Mouse (Mus musculus) heart, embryonic 16.5 days (tissue): ENCODE data around the gene Pdia6. TPM values are rescaled to one million over a fixed set of nuclear protein-coding genes. Genes with fewer than 3 reads are reported as not detected.
A peak's percentile ranks its signal among the peaks of the same experiment; 100 is the strongest.

ENCODE experiments used
- ATAC-seq: fragments of 200-750 bp; cut with Nextera tagmentation; replicated peaks from 2 replicates; pipeline ENCODE4 v1.8.0; 2017; ENCODE audit warnings: moderate number of reproducible peaks; ENCODE audit not compliant: insufficient read depth, low FRiP score; ENCODE audit errors: extremely low read depth
- H3K27ac ChIP-seq: fragments of 300-500 bp; sonication (generic); 2 replicates; pipeline ENCODE4 v1.5.1; 2014; ENCODE audit warnings: mild to moderate bottlenecking, low read length, control low read depth, moderate library complexity
- H3K27me3 ChIP-seq: fragments of 300-500 bp; sonication (generic); 2 replicates; pipeline ENCODE4 v1.6.1; 2014; ENCODE audit warnings: low read length, mixed read lengths; ENCODE audit not compliant: control insufficient read depth, insufficient read depth
- H3K36me3 ChIP-seq: fragments of 300-500 bp; sonication (generic); 2 replicates; pipeline ENCODE4 v1.6.1; 2014; ENCODE audit not compliant: control insufficient read depth, insufficient read depth
- H3K4me1 ChIP-seq: fragments of 300-500 bp; sonication (generic); 2 replicates; pipeline ENCODE4 v1.6.1; 2014; ENCODE audit warnings: low read length, mixed read lengths; ENCODE audit not compliant: control insufficient read depth, insufficient read depth
- H3K4me2 ChIP-seq: fragments of 300-500 bp; sonication (generic); 2 replicates; pipeline ENCODE4 v1.6.1; 2014; ENCODE audit warnings: low read depth, mild to moderate bottlenecking, control low read depth, low read length
- H3K4me3 ChIP-seq: fragments of 300-500 bp; sonication (generic); 2 replicates; pipeline ENCODE4 v1.5.1; 2014; ENCODE audit warnings: mild to moderate bottlenecking, control low read depth, low read length
- H3K9ac ChIP-seq: fragments of 300-500 bp; sonication (generic); 2 replicates; pipeline ENCODE4 v1.6.1; 2014; ENCODE audit warnings: low read length, control low read depth
- H3K9me3 ChIP-seq: fragments of 300-500 bp; sonication (generic); replicated peaks from 2 replicates; pipeline ENCODE4 v1.6.1; 2016; ENCODE audit warnings: low read length; ENCODE audit not compliant: control insufficient read depth
- WGBS: fragments of 180-500 bp; shearing (Covaris S2); extraction: QIAGEN DNeasy Blood & Tissue Kit; methylation state at CpG from one replicate; pipeline ENCODE4 v1.1.7; 2014; 5-methylcytosine and 5-hydroxymethylcytosine counted together
- polyA plus RNA-seq: library from polyadenylated mRNA; unstranded; fragments of >200 nt; fragmentation: Nextera tagmentation; extraction: Ambion mirVana; gene quantifications from 2 replicates; pipeline ENCODE4 v1.2.1, GENCODE M21; 2015

Gene Pdia6
- polyA plus RNA-seq, 1 experiment from 2014 or later, result 350 TPM

DNA sequence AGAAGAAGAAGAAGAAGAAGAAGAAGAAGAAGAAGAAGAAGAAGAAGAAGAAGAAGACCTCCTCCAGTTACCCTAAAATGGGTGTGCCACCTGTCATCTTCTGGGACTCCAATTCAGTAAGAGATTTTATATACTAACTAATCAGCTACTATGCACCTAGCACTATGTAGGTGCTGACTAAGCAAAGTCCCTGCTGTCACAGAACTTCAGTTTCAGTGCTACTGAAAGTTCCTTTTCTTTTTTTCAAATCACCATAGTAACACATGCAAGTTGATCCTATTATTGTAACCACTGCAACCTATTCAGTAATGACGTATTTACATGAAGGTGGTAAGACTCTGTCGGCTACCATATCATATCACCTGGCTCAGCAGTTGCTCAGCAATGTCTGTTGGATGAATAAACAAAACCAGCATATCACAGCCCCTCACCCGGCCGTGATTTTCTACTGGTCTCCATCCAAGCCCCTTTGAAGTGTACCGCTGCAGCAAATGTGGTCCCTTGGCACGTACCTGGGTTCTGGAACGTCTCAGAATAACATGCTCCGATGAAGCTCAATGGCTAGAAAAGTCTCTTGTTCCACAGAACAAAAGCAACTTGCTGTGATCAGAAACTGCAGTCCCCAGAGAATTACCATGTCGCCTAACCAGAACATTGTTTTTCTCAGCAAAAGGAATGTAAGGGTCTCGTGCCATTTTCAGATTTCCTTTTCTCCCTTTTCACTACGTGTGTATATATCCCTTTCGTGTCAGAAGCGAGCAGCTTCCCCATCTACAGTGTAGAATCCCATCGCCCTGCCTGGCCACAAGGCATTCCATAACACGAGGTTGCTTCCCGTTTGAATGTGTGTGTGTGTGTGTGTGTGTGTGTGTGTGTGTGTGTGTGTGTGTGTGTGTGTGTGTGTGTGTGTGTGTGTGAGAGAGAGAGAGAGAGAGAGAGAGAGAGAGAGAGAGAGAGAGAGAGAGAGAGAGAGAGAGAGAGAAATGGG, 44.8 kb downstream of the Pdia6 start:
- H3K9me3 ChIP-seq, result no peaks in the 10 kb centered on the region
- no peak overlapping the region for H3K27ac ChIP-seq
- H3K4me2 ChIP-seq, result no peak overlapping the region
- ATAC-seq, result no peak
- no peak overlapping the region for H3K4me3 ChIP-seq
- no peaks in the 10 kb centered on the region for H3K36me3 ChIP-seq
- H3K4me1 ChIP-seq, result no peaks in the 10 kb centered on the region
- H3K27me3 ChIP-seq, result no peaks in the 10 kb centered on the region; the same call in 1 of the 2 replicates
- H3K9ac ChIP-seq, result no peak overlapping the region
- 64% methylated on average over 16 of the region's 16 CpGs for WGBS

DNA sequence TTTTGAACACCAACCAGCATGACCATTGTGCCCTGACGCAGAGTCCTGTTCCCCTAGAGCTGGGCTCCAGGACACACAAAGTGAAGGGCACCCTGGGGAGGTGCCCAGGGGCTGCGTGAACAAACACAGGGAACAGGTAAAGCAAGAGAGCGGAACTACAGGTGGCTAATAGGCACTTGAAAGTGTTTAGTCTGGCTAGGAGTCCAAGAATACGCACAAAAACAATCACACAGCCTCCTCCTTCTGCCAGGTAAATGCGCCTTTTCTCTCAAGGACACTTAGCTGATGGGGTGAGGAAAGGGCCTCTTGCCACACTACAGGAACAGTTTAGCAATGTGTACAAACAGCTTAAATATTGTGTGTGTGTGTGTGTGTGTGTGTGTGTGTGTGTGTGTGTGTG, 49.8 kb downstream of the Pdia6 start:
- 88% methylated on average over 5 of the region's 5 CpGs for WGBS
- no peaks in the 10 kb centered on the region for H3K36me3 ChIP-seq
- H3K4me1 ChIP-seq, result peaks cover 2% of the 10 kb centered on the region; the same call in 1 of the 2 replicates
- H3K9ac ChIP-seq, result no peak overlapping the region
- no peak overlapping the region for H3K27ac ChIP-seq
- no peak overlapping the region for H3K4me2 ChIP-seq
- H3K27me3 ChIP-seq, result no peaks in the 10 kb centered on the region; the same call in 1 of the 2 replicates
- H3K4me3 ChIP-seq, result no peak overlapping the region
- ATAC-seq, result no peak
- H3K9me3 ChIP-seq, result no peaks in the 10 kb centered on the region

DNA sequence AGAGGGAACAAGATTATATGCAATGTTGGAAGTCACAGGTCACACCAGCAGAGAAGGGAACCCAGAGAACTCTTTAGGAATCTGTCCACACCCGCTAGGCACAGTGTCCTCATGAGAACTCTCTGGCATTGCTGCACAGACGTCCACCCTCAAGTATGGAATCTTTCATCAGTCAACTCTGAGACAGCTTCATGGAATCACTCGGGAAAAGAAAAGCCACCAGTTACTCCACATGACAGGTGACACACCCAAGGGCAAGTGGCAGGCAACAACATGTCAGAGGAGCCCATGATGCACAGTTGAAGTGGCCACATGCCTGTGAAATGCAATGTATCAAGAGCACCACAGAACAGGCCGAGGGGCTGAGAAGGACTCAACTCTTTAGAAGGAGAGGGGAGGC, 51.6 kb downstream of the Pdia6 start:
- Histone ChIP-seq H3K9ac (no peak overlapping the region), H3K36me3 (no peaks in the 10 kb centered on the region), H3K27ac (no peak overlapping the region), H3K4me3 (no peak overlapping the region), H3K4me1 (peaks cover 2% of the 10 kb centered on the region; the same call in 1 of the 2 replicates), H3K27me3 (peaks cover 3% of the 10 kb centered on the region), H3K9me3 (no peaks in the 10 kb centered on the region), H3K4me2 (no peak overlapping the region)
- ATAC-seq, result no peak
- 34% methylated on average over 4 of the region's 4 CpGs for WGBS

DNA sequence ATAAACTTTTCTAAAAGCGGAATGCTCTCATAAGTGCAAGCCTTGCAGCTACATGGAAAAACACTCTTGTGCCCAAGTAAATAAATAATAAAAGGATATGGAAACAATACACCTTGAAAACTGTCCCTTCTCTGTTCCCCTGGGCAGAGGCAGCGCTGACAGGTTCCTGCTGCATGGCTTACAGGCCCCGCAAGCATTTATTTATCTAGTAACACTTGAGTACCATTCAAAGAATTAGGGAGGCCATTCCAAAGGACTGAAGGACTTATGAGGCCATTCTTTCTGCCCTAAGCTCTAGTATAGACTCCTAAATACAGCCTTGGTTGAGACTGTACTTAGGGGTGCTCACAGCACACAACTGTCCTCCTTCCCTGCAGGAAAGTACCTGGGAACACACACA, 52.1 kb downstream of the Pdia6 start:
- H3K4me1 ChIP-seq, result peaks cover 2% of the 10 kb centered on the region; the same call in 1 of the 2 replicates
- H3K4me2 ChIP-seq, result no peak overlapping the region
- no peak overlapping the region for H3K9ac ChIP-seq
- peaks cover 8% of the 10 kb centered on the region for H3K27me3 ChIP-seq
- H3K36me3 ChIP-seq, result no peaks in the 10 kb centered on the region
- H3K27ac ChIP-seq, result no peak overlapping the region
- no peaks in the 10 kb centered on the region for H3K9me3 ChIP-seq
- 53% methylated on average over 3 of the region's 3 CpGs for WGBS
- no peak overlapping the region for H3K4me3 ChIP-seq
- no peak for ATAC-seq

DNA sequence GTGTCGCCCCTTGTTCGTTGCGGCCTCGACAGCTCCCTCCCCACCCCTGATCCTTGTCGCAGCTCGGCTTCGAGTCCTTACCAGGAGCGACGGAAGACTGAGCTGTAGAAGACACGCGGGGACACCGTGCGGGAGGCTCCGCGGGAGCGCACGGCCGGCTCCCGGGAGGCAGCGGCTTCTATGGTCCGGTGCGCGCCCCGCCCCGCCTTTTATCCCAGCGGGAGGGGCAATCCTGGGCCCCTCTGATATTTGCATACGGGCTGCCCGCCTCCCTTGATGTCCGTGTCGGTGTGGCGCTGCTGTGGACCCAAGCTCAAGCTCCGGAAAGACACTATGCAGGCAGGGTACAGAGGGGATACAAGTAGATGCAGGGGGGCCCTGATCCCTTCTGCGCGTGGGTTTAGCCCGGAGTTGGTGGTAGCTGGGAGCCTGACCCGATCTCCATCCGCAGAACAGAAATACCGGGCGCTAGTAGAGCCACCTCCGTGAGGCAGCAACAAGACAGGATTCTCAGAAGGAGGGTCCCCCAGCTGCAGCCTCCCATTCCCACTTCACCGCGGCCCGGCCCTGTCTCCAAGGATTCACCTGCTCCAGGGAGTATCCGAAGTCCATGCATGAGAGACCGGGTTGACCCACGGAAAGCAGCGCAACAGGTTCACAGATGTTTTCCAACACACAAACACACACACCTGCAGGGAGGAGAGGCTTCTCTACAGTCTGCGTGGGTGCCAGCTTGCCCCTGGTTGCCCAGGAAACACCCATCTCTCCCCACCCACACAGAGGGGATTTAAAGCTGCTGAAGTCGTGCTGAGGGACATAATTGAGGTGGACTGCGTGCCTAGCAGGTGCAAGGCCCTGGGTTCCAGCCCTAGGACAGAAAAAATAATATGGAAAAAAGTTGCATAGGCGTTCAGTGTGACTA, 58.5 kb downstream of the Pdia6 start:
- H3K36me3 ChIP-seq, result no peaks in the 10 kb centered on the region
- 5% methylated on average over 51 of the region's 51 CpGs for WGBS
- H3K4me3 ChIP-seq, result peak overlapping the region; percentile 47
- H3K4me1 ChIP-seq, result peaks cover 5% of the 10 kb centered on the region; the same call in 1 of the 2 replicates
- no peak overlapping the region for H3K27ac ChIP-seq
- ATAC-seq, result no peak
- peak overlapping the region; percentile 74 for H3K4me2 ChIP-seq
- peak overlapping the region; percentile 56 for H3K9ac ChIP-seq
- H3K27me3 ChIP-seq, result peaks cover 33% of the 10 kb centered on the region
- no peaks in the 10 kb centered on the region for H3K9me3 ChIP-seq

DNA sequence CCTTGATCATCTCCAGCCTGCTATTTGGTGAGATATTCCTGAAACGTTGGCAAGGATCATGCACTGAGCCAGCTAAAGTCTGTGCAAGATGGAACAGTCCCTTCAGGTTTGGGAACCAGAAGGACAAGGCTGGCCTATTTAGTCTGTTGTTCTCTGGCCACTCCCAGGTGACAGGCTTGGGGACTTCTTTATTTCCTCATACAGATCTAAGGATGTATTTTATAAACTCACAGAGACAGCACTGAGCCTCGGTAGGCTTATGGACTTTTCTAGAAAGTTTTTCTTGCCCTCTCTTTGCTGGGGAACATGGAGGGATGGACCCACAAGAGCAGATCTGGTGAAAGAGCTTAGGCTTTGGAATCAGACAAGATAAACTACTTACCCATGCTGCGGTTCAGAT, 62.9 kb downstream of the Pdia6 start, which contains the start of gene Atp6v1c2:
TSS of gene Atp6v1c2 (minus strand) at position 101 of the 400 bp plus-strand sequence.
- no peak within 1 kb of the TSS for H3K4me3 ChIP-seq
- 65% methylated on average over 3 of the region's 3 CpGs for WGBS
- H3K27me3 ChIP-seq, result peaks cover 19% of the 10 kb centered on the region
- H3K4me1 ChIP-seq, result peaks cover 5% of the 10 kb centered on the region; the same call in 1 of the 2 replicates
- H3K4me2 ChIP-seq, result no peak within 1 kb of the TSS
- no peaks in the 10 kb centered on the region for H3K36me3 ChIP-seq
- no peak within 1 kb of the TSS for H3K27ac ChIP-seq
- no peaks in the 10 kb centered on the region for H3K9me3 ChIP-seq
- H3K9ac ChIP-seq, result no peak within 1 kb of the TSS
- ATAC-seq, result no peak

DNA sequence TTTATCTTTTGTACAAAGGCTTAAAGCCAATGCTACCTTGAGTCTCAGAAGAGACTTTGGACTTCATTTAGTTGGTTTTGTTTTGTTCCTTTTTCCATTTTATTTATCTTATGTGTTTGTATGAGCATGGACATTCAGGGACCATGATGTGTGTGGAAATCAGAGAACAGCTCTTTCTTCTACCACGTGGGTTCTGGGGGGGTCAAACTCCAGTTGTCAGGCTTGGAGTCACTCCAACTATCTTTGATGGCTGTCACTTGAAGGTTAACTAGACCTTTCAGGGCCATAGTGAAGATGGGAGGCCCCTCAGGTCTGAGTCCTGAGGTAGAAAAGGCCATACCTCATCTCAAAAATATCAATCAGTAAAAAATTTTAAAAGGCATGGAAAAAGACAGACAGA, 67.1 kb downstream of the Pdia6 start:
- no peaks in the 10 kb centered on the region for H3K4me1 ChIP-seq
- WGBS, result 11% methylated on average over 1 of the region's 1 CpGs

More for the DNA sequence above, 67.1 kb downstream of the Pdia6 start:
- ATAC-seq, result no peak
- Histone ChIP-seq H3K36me3 (no peaks in the 10 kb centered on the region), H3K4me2 (no peak overlapping the region), H3K27me3 (no peaks in the 10 kb centered on the region; the same call in 1 of the 2 replicates), H3K9me3 (no peaks in the 10 kb centered on the region), H3K27ac (no peak overlapping the region), H3K4me3 (no peak overlapping the region), H3K9ac (no peak overlapping the region)
